Comparison of ENCODE assay signal across 15 mouse cellular contexts in genomic region chr12:112917906-112918305, GRCm38 (mm10). TPM values are rescaled to one million over a fixed set of nuclear protein-coding genes. Genes with fewer than 3 reads are reported as not detected.
DNase-seq lines count a peak whose midpoint lies in the region; ATAC-seq and TF ChIP-seq lines count a peak whose summit lies in the region.
"Had no signal": no experiment of that assay in that cellular context is flagged by ENCODE, and none has a peak within 500 bp of the region (broad histone marks: within the 10 kb centered on the region; RNA-seq: fewer than 3 reads in every experiment).

No protein-coding gene starts in this region.

- no peak overlapping the region for H3K4me2 ChIP-seq in lung, postnatal 0 days (replicated peaks; ENCODE audit: low read depth, low read length)
- H3K4me2 ChIP-seq in heart, embryonic 16.5 days (ENCODE audit: low read depth, low read length): no peak overlapping the region
- no peak overlapping the region for H3K4me2 ChIP-seq in forebrain, embryonic 12.5 days
- H3K4me2 ChIP-seq: hindbrain, embryonic 15.5 days; liver, embryonic 15.5 days; midbrain, embryonic 12.5 days had no signal

- TF ChIP-seq EP300 in lung, postnatal 0 days (IDR thresholded peaks at IDR 0.05): no peak

- no peak for TF ChIP-seq POLR2A in kidney, adult 2 months (IDR thresholded peaks at IDR 0.05; ENCODE audit: low read depth, low read length)
- TF ChIP-seq POLR2A in lung, adult 2 months (IDR thresholded peaks at IDR 0.05; ENCODE audit: borderline replicate concordance, extremely low read depth, low read depth, low read length): no peak

- H3K27ac ChIP-seq in kidney, adult 2 months (ENCODE audit: insufficient read depth, low read depth, low read length): peak overlapping the region; percentile 93
- 0 out of 2 replicates have a peak overlapping the region, but pooled peaks have one; percentile 14 for H3K27ac ChIP-seq in lung, postnatal 0 days (ENCODE audit: low read length)
- 0 out of 2 replicates have a peak overlapping the region, but pooled peaks have one; percentile 12 for H3K27ac ChIP-seq in heart, embryonic 16.5 days (ENCODE audit: low read length)
- no peak overlapping the region for H3K27ac ChIP-seq in forebrain, embryonic 12.5 days
- H3K27ac ChIP-seq: hindbrain, embryonic 15.5 days; liver, embryonic 15.5 days; midbrain, embryonic 12.5 days had no signal

- H3K4me3 ChIP-seq in kidney, adult 2 months (ENCODE audit: insufficient read depth, low read depth, low read length): peak overlapping the region; percentile 28; the same call in 1 of the 2 replicates
- no peak overlapping the region for H3K4me3 ChIP-seq in lung, postnatal 0 days (ENCODE audit: low read depth, low read length)
- H3K4me3 ChIP-seq in lung, adult 2 months (replicated peaks; ENCODE audit: extremely low read depth, low read depth, low read length): no peak overlapping the region
- no peak overlapping the region for H3K4me3 ChIP-seq in heart, embryonic 16.5 days (ENCODE audit: low read length)
- H3K4me3 ChIP-seq in forebrain, embryonic 12.5 days (replicated peaks): no peak overlapping the region
- H3K4me3 ChIP-seq: hindbrain, embryonic 15.5 days; liver, embryonic 15.5 days; midbrain, embryonic 12.5 days had no signal

- no peaks in the 10 kb centered on the region for H3K36me3 ChIP-seq in kidney, adult 2 months (ENCODE audit: control insufficient read depth, insufficient read depth, low read length)
- 0 out of 2 replicates have a peak, but pooled peaks cover 3% of the 10 kb centered on the region for H3K36me3 ChIP-seq in lung, postnatal 0 days (ENCODE audit: insufficient read depth, low read length)
- H3K36me3 ChIP-seq in heart, embryonic 16.5 days (ENCODE audit: control insufficient read depth, insufficient read depth): no peaks in the 10 kb centered on the region; the same call in 1 of the 2 replicates
- H3K36me3 ChIP-seq in forebrain, embryonic 12.5 days (replicated peaks): no peaks in the 10 kb centered on the region; the same call in none of the 2 replicates
- H3K36me3 ChIP-seq: liver, embryonic 15.5 days had no signal

- H3K4me1 ChIP-seq in kidney, adult 2 months (ENCODE audit: control insufficient read depth, insufficient read depth, low read length): no peaks in the 10 kb centered on the region
- H3K4me1 ChIP-seq in lung, postnatal 0 days (ENCODE audit: insufficient read depth, low read depth, low read length): no peaks in the 10 kb centered on the region
- H3K4me1 ChIP-seq in lung, adult 2 months (ENCODE audit: control insufficient read depth, insufficient read depth, low read length): peaks cover 9% of the 10 kb centered on the region; the same call in 1 of the 2 replicates
- H3K4me1 ChIP-seq in heart, embryonic 16.5 days (ENCODE audit: control insufficient read depth, insufficient read depth, low read length): peaks cover 27% of the 10 kb centered on the region
- H3K4me1 ChIP-seq in forebrain, embryonic 12.5 days: peaks cover 13% of the 10 kb centered on the region
- H3K4me1 ChIP-seq: liver, embryonic 15.5 days had no signal

- no peaks in the 10 kb centered on the region for H3K27me3 ChIP-seq in kidney, adult 2 months (replicated peaks; ENCODE audit: control insufficient read depth, insufficient read depth, low read length)
- H3K27me3 ChIP-seq in lung, postnatal 0 days (replicated peaks; ENCODE audit: insufficient read depth, low read length): no peaks in the 10 kb centered on the region
- H3K27me3 ChIP-seq in heart, embryonic 16.5 days (ENCODE audit: control insufficient read depth, insufficient read depth, low read length): peaks cover 25% of the 10 kb centered on the region
- no peaks in the 10 kb centered on the region; the same call in 1 of the 2 replicates for H3K27me3 ChIP-seq in forebrain, embryonic 12.5 days
- H3K27me3 ChIP-seq: hindbrain, embryonic 15.5 days; midbrain, embryonic 12.5 days had no signal

- WGBS in kidney, adult 2 months: 55% methylated on average over 8 of the region's 8 CpGs
- WGBS in lung, postnatal 0 days: 43% methylated on average over 8 of the region's 8 CpGs
- 38% methylated on average over 8 of the region's 8 CpGs for WGBS in lung, adult 2 months
- 62% methylated on average over 8 of the region's 8 CpGs for WGBS in heart, embryonic 16.5 days
- 50% methylated on average over 8 of the region's 8 CpGs for WGBS in forebrain, embryonic 12.5 days

- no peaks in the 10 kb centered on the region for H3K9me3 ChIP-seq in lung, postnatal 0 days (ENCODE audit: low read length)
- no peaks in the 10 kb centered on the region for H3K9me3 ChIP-seq in heart, embryonic 16.5 days (replicated peaks; ENCODE audit: control insufficient read depth, low read length)
- no peaks in the 10 kb centered on the region for H3K9me3 ChIP-seq in forebrain, embryonic 12.5 days
- H3K9me3 ChIP-seq: hindbrain, embryonic 15.5 days; liver, embryonic 15.5 days; midbrain, embryonic 12.5 days had no signal

- peak; percentile 55 for ATAC-seq in lung, postnatal 0 days
- no peak for ATAC-seq in heart, embryonic 16.5 days (replicated peaks; ENCODE audit: extremely low read depth, insufficient read depth, low FRiP score)
- no peak for ATAC-seq in forebrain, embryonic 12.5 days (ENCODE audit: low FRiP score)
- ATAC-seq: CD4-positive, CD25-positive, alpha-beta regulatory T cell, adult 4 months; forebrain, embryonic 16.5 days had no signal

- no peak overlapping the region for H3K9ac ChIP-seq in lung, postnatal 0 days (replicated peaks; ENCODE audit: low read depth)
- H3K9ac ChIP-seq in heart, embryonic 16.5 days (ENCODE audit: low read length): no peak overlapping the region
- no peak overlapping the region for H3K9ac ChIP-seq in forebrain, embryonic 12.5 days
- H3K9ac ChIP-seq: hindbrain, embryonic 15.5 days; liver, embryonic 15.5 days; midbrain, embryonic 12.5 days had no signal

- no peak for TF ChIP-seq CTCF in kidney, adult 2 months (conservative IDR thresholded peaks at IDR 0.05; ENCODE audit: insufficient read depth, insufficient read length, low read depth, low read length)
- peak; percentile 12; the same call in 1 of the 2 replicates for TF ChIP-seq CTCF in lung, postnatal 0 days (IDR thresholded peaks at IDR 0.05)
- no peak for TF ChIP-seq CTCF in lung, adult 2 months (IDR thresholded peaks at IDR 0.05; ENCODE audit: insufficient read depth, low read length)

- DNase-seq in kidney, adult 2 months: peak; percentile 30
- DNase-seq in kidney, adult 8-10 months: no peak
- DNase-seq in lung, postnatal 0 days (ENCODE audit: low spot score): no peak
- no peak for DNase-seq in lung, adult 2 months
- DNase-seq in cerebellum, postnatal 14 days: no peak
- DNase-seq: cerebellum, adult 11 months; gastrocnemius, postnatal 14 days; left cerebral cortex, postnatal 4 days had no signal

RNA-seq across cellular contexts. Expression of gene Jag2, which starts 11.7 kb away (rescaled TPM):
- 10.1 and 10.6 TPM in 2 replicates for polyA plus RNA-seq in kidney, adult 2 months (2012; rRNA removed)
- 6.0 and 7.7 TPM in 2 replicates for polyA plus RNA-seq in lung, postnatal 0 days (2015; fragmentation: Nextera tagmentation; extraction: Ambion mirVana)
- 54.0 and 62.8 TPM in 2 replicates for polyA plus RNA-seq in lung, adult 2 months (2012; rRNA removed)
- polyA plus RNA-seq in heart, embryonic 16.5 days (2015; fragmentation: Nextera tagmentation; extraction: Ambion mirVana): 4.0 and 5.4 TPM in 2 replicates
- polyA plus RNA-seq in forebrain, embryonic 12.5 days (2016; fragmentation: Nextera tagmentation; extraction: Ambion mirVana): 5.6 and 6.2 TPM in 2 replicates

RNA-seq across cellular contexts. Expression of gene Nudt14, which starts 24.0 kb away (rescaled TPM):
- 66.1 and 73.0 TPM in 2 replicates for polyA plus RNA-seq in kidney, adult 2 months (2012; rRNA removed)
- 101 TPM in 2 replicates for polyA plus RNA-seq in lung, postnatal 0 days (2015; fragmentation: Nextera tagmentation; extraction: Ambion mirVana)
- 43.4 and 47.4 TPM in 2 replicates for polyA plus RNA-seq in lung, adult 2 months (2012; rRNA removed)
- polyA plus RNA-seq in heart, embryonic 16.5 days (2015; fragmentation: Nextera tagmentation; extraction: Ambion mirVana): 36.0 and 43.3 TPM in 2 replicates
- 51.5 and 54.4 TPM in 2 replicates for polyA plus RNA-seq in forebrain, embryonic 12.5 days (2016; fragmentation: Nextera tagmentation; extraction: Ambion mirVana)

RNA-seq across cellular contexts. Expression of gene Gpr132, which starts 49.9 kb away (rescaled TPM):
- polyA plus RNA-seq in kidney, adult 2 months (2012; rRNA removed): 1.7 and 4.6 TPM in 2 replicates
- 0.25 and 0.40 TPM in 2 replicates for polyA plus RNA-seq in lung, postnatal 0 days (2015; fragmentation: Nextera tagmentation; extraction: Ambion mirVana)
- polyA plus RNA-seq in lung, adult 2 months (2012; rRNA removed): 9.2 and 12.9 TPM in 2 replicates
- polyA plus RNA-seq in heart, embryonic 16.5 days (2015; fragmentation: Nextera tagmentation; extraction: Ambion mirVana): 1.4 and 3.6 TPM in 2 replicates
- not detected in 2 replicates for polyA plus RNA-seq in forebrain, embryonic 12.5 days (2016; fragmentation: Nextera tagmentation; extraction: Ambion mirVana)
- polyA plus RNA-seq: forebrain, embryonic 16.5 days; hindbrain, embryonic 15.5 days; midbrain, embryonic 12.5 days had no signal

RNA-seq across cellular contexts. Expression of gene Btbd6, which starts 58.4 kb away (rescaled TPM):
- polyA plus RNA-seq in kidney, adult 2 months (2012; rRNA removed): 31.8 and 45.2 TPM in 2 replicates
- 20.2 and 23.4 TPM in 2 replicates for polyA plus RNA-seq in lung, postnatal 0 days (2015; fragmentation: Nextera tagmentation; extraction: Ambion mirVana)
- polyA plus RNA-seq in lung, adult 2 months (2012; rRNA removed): 48.4 and 72.3 TPM in 2 replicates
- polyA plus RNA-seq in heart, embryonic 16.5 days (2015; fragmentation: Nextera tagmentation; extraction: Ambion mirVana): 26.0 and 26.1 TPM in 2 replicates
- polyA plus RNA-seq in forebrain, embryonic 12.5 days (2016; fragmentation: Nextera tagmentation; extraction: Ambion mirVana): 28.2 and 29.2 TPM in 2 replicates
